Mouse (Mus musculus) brown adipose tissue, adult 24 weeks (tissue): Measurements from ENCODE around the gene Tmem243. TPM values are rescaled to one million over a fixed set of nuclear protein-coding genes. Genes with fewer than 3 reads are reported as not detected.

Experiments used
- polyA plus RNA-seq: library from polyadenylated mRNA; stranded (reverse); fragments of >200 nt; gene quantifications from 2 replicates; pipeline ENCODE4 v1.2.4, GENCODE M21; 2012; ENCODE audit not compliant: missing spikeins, insufficient read depth, insufficient read length

Tmem243 gene
- polyA plus RNA-seq, 1 experiment, result 92.2 TPM

Other genes starting within 250 kb of the Tmem243 start
- gene Abcb4, start 207.0 kb upstream of the Tmem243 start, polyA plus RNA-seq, result 1.1 and 2.1 TPM in 2 replicates
- 42.8 and 43.9 TPM in 2 replicates for gene Crot, start 103.3 kb upstream of the Tmem243 start, polyA plus RNA-seq
- 9.7 and 15.1 TPM in 2 replicates for gene Dmtf1, start 61.1 kb downstream of the Tmem243 start, polyA plus RNA-seq
- gene 9330182L06Rik, start 165.4 kb downstream of the Tmem243 start, polyA plus RNA-seq, result 0.36 TPM in 1 of 2 replicates, not detected in the other